Mouse (Mus musculus) cerebellum, postnatal 10 days (tissue): Measurements from ENCODE around the gene Rps6ka6.

Experiments used
- DNase-seq, 2 experiments: peaks; one replicate each; pipeline ENCODE4 v3.0.0; 2021; ENCODE audit warnings: mixed read lengths in 2 of 2

The Rps6ka6 gene

DNA sequence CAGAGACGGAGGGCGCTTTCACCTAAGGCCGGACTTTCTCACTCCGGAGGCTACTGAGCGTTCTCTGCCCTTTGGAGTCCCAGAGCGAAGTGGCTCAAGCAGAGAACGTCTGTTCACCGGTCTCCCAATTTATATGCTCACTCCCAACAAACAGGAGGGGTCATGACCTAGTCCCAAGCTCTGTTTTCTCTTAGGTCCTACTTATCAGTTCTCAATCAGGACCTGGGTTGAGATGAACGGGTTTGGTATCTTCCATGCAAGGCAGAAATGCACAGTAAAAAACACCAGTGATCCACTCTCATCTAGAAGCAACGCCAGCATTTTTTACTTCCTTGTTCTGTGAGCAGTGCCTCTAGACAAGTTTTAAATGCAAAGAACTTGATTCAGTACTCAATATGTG, at the start of gene Rps6ka6:
Rps6ka6 (minus strand) TSS at position 101 of the 400 bp plus-strand sequence.
- no peak for DNase-seq

GRCm38 (mm10) chrX:111577044-111577443, 39.3 kb upstream of the Rps6ka6 start:
- no peak for DNase-seq

DNA sequence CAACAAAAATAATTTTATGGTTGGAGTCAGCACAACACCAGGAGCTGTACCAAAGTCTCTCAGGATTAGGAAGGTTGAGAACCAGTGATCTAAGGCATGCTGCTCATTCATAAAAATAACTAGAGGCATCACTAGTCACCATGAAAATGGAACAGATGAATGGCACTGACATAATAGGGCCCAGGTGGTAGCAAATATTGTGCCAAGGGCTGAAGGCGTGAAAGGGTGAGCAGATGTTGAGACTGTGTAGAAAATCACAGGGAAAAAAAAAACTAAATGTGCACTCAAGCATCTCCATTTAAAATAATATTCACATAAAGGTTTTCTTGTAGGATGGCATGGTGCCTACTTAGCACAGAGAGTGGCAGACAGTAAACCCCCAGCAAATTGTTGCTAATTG, 19.6 kb downstream of the Rps6ka6 start:
- DNase-seq, result peak; percentile 27 to 35

DNA sequence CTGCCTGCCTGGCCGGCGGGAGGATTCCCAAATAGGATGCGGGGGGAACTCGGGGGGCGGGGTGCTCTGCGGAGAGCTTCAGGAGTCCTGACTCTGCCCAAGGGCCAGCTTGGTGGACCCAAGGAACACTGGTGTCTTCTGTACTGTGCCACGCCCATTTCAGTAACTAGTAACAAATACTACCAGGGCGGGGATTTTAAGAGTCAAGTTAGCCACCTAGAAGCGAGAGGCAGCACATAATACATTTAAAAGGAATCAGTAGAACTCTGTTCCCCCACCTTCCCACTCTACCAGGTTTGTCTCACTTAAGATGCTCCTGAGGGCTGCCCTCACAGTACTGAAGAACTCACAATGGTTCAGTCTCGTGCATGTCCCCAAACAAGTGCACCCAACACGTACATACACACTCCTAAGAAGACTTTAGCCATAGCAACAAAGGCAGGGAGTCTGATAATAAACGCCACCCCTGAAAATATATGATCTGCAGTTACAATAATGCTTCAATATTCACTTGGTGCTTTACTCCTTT, 74.1 kb downstream of the Rps6ka6 start:
- DNase-seq, result no peak

DNA sequence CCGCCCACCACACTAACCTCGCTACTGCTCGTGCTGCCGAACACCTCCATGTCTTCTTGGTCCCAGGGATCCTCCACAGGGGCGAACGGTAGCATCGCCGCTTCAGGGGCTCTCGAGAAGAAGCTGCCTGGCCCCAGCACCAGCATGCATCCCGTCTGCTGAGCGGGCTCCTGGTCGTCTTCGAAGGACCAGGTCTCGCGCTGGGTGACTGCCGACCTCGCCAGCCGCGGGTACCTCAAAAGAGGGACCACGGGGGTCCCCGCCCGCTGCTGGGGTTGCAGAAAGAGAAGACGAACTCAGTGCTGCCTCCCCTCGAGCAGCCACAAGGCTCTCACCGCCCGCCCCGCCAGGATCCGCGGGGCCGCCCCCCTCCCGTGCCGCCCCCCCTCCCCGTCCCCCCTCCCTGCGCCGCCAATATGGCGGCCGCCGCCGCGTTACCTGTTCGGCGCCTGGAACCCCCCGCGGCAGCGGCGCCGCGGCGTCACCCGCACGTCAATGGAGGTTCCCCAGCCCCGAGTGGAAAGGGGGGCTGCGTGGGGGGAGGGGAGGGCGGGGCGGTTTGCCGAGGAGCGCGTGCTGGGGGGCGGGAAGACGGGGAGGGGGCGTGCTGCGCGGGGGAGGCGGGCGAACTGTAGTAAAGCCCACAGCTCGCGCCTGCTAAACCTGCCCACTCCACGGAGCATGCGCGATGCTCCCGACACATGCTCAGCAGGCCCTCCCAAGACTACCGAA, 74.8 kb downstream of the Rps6ka6 start:
- peak; percentile 70 to 84 for DNase-seq

GRCm38 (mm10) chrX:111462495-111462832, 75.3 kb downstream of the Rps6ka6 start:
- DNase-seq, result no peak

DNA sequence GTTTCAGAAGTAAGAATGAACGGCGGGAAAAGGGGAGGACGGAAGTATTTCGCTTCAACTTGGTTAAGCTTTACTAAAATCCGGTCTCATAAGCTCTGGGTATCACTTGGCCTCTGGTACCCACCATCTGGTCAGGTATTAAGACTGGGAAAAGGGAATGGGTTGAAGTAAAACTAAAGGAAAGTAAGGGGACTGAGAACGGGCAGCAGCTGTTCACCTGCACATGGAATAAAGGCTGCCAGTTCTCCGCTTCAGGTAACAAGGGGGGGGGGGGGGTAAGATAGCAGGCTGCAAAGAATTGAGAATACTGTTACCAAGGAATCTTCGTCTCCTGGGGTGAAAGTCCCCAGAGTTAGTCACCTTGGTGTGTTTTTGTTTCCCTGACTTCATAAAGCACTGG, 75.7 kb downstream of the Rps6ka6 start:
- peak; percentile 4 to 7 for DNase-seq

DNA sequence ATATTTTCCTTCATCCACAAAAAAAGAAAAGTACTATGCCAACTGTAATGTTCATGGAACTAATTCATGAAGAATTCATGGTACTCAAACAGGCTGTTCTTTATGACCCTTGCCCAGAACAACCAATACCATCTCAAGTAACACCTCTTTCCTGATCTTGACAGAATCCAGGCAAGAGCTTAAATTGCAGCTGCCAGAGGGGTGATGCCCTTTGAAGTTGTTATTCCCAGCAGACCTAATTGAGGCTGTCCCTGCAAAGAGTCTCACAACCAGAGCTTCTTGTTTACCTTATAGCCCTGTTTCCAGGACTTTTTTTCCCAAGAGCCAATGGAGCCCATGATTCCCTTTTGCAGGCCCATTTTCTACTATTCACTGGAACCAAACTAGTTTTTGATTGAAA, 77.6 kb downstream of the Rps6ka6 start:
- no peak for DNase-seq

DNA sequence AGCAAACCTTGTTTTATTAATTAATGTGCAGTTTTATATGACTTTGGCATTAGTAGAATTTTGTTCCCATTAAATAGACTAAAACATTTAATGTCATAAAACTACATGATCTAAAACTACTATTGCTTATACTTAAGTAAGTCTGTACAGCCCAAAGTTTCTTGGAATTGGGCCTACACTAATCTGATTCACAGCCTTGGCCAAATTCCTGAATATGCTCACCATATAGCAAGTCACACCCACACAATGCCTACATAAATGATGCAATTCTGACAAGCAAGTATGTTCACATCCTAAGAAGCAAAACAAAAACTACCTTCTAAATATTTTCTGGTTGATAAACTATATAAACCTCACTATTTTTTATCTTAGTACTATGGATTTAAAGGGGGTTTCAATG, 101.2 kb downstream of the Rps6ka6 start:
- no peak for DNase-seq

DNA sequence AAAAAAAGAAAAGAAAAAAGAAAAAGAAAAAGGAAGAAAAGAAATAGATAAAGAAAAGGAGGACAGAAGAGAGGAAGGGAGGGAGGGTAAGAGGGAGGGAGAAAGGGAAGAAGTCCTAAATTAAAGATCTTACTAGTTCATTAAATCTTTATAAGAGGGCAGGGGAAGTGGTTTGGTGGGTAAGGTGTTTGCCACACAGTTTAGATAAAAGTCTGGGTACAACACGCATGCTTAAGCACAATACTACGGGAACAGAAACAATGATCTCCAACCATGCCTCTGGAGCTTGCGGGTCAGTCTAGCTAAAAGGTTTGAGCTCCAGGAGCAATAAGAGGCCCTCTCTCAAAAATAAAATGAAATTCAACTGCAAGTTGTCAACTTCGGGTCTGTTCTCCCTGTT, 123.0 kb downstream of the Rps6ka6 start:
- no peak for DNase-seq

GRCm38 (mm10) chrX:111404816-111405215, 132.9 kb downstream of the Rps6ka6 start:
- no peak for DNase-seq

GRCm38 (mm10) chrX:111377020-111377419, 160.7 kb downstream of the Rps6ka6 start:
- DNase-seq, result no peak

DNA sequence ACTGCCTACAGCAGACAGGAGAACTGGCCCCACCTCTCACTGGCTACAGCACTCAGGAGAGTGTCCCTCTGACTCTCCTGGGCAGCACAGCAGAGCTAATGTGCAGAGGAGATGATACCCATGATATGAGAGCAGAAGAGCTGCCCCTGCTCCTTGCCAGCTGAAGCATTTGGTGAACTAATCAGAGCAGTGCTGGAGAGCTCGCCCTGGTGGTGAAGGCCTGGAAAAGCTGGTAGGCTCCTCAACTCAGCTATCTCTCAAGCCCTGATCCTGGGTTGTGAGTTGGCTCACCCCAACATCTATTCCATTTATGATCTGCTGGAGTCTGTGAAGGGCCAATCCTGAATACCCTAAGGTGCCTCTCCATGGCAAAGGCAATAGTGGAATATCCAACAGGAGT, 163.6 kb downstream of the Rps6ka6 start:
- peak; percentile 0 to 2 for DNase-seq
